Mouse (Mus musculus) layer of hippocampus, adult 18-20 months (tissue): ENCODE measurements at regions not wholly inside any gene's neighbourhood (a gene's known extent, or its start where the extent isn't known, plus 50 kb on each side); places are given as distances from the start of the nearest gene placed in this dataset.

ENCODE experiments used
- DNase-seq, 2 experiments: peaks; one replicate each; pipeline ENCODE4 v3.0.0; 2022; ENCODE audit warnings: low spot score in 2 of 2

DNA sequence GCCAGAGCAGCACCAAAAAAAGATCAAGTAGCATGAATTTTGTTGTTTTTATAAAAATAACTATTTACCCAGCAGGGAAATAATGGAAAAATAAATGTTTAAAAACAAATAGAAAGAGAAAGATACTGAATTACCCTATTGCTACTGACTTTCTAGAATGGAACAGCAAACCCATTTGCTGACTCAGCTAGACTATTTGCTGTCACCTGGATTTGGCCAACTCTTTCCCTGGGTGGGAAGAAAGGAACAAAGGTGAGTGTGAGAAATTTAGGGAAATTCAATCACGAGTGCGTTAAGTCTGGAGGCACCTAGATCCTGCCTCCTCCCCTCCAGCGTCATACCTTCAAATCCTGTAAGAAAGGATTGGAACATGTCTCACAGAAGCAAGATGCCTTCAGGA, 110.2 kb downstream of the Tmsb4x start:
- no peak for DNase-seq

DNA sequence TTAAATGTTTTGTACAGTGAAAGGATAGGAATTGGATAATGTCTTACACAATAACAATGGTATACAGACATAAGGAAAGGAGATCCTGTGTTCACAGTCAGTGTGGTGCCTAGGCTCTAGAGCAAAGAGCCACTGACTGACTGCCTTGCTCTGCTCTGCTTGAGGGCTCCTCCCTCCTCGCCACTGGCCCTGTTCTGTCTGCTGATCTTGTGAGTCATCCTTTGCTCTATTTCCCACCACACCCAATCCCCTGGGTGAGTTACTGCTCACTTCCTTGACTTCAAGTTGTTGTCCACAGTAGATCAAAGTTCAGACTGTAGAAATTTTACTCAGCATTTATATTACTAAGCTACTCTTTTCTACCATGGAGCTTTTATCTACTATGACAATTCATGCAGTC, 117.3 kb downstream of the Tmsb4x start:
- DNase-seq, result no peak

DNA sequence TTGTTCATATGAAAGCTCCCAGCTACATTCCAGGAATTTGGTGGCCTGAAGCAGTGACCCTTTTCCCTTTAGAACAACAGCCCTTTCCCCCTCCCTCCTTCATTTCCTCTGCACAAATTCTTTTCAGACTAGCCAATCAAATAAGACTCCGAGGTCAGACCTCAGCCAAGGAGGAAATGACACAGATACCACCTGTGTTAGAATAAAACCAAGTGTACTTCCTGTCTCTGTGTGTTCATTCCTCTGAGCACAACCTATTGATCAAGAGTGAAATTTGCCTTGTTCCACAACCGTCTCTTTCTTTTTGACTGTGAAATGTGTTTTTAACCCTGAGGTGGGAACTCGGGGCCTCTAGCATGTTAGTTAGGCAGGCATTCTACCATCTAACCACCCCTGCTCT, 120.2 kb downstream of the Tmsb4x start:
- no peak for DNase-seq

DNA sequence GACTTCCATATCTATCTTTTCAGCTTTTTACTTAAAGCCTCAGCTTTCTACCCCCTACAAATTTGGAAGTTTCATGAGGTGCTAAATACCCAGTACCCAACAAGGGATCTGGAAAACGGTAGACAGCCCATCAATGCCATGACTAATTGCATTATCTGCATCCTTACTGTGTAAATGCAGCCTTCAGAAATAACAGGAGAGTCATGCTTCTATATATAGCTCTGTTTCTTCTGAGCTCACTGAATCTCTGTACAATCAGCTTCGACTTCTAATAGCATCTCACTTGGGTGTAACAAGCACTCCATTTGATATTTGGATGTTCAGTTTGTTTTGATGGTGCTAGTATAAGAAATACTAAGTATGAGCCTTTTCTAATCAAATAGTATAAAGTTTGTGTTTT, 120.7 kb downstream of the Tmsb4x start:
- DNase-seq, result no peak

DNA sequence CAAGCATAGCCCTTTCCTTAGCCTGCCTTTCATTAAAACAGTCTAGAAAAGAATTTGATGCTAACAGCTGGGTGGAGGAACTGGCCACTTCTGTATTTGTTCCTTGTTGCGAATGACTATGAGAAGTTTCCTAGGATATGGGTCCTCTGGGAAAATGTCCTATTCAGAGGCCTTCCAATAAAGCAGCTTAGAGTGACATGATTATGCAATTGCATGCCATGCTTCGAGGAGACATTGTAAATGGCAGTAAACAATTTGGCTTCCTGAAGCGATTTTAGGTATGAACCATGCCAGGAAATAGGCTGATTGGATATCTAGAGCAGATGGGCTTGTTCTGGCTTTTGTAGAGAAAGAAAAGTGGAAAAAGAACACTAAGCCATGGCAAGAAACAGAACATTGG, 128.3 kb downstream of the Tmsb4x start:
- peak in 1 of 2 experiments; percentile 35 for DNase-seq

DNA sequence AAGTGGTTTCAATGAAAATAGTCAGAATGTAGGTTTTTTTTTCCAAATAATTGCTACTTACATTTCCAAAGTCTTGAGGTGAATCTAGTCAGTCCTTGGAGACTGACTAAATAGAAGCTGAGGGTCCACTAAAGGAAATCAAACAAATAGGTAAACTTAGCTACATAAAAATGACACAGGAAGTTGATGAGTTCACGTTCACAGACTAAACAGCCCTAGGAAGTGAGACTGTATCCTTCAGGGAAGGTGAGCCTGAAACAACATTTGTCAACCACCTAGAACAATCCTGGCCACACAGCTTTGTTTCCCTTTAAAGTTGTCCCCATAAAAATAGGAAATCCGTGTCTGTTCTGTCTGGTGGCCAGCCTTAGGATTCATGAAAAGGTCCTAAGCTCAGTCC, 140.0 kb downstream of the Tmsb4x start:
- DNase-seq, result no peak

DNA sequence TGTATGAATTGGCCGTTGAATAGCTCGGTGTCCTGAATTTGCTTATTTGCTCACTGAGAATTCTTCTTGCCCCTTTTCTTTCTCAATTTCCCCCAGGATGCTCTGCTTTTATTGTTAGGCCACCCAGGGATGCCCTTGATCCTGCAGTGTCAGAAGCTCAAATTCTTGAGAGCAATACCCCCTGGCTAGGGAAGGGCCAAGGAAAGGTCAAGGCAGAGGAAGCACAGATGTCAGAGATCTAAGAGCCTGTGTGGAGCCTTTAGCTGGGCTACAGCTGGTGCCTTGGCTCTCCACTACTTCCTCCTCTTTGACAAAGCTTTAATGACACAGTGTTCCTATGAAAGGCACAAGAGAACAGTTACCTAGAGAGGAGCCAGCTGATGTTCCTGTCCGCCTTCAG, 141.2 kb downstream of the Tmsb4x start:
- DNase-seq, result no peak

DNA sequence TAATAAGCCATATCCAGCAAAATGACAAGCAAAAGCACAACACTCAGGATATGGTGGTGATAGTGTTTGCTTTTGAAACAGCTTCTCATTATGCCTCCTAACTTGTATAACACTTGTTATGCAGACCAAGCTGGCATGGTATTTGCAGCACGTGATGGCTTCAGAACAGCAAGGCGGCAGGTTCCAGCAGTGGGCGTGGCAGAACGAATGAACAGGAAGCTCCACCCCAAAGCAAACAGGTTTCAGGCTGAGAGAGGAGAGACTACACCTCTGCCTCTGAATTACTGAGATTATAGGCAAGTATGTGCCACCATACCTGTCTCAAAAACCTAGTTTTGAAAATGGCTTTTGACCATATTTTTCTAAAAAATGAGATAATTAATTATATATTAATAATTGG, 145.2 kb downstream of the Tmsb4x start:
- peak in 1 of 2 experiments; percentile 26 for DNase-seq

DNA sequence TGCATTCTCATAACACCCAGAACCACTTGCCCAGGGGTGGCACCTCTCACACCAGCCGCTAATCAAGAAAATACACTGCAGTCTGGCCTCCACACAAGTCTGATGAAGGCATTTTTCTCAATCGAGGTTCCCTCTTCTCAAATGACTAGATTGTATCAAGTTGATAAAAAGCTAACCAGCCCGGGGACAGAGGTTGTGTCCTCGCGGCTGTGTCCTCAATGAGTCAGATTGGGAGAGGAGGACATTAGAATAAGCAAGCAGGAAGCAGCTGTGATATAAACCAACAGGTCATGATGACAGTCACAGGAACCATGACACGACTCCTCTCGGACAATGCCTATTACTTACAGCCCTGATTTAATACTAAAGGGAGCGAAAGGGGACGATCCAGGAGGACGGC, 156.7 kb downstream of the Tmsb4x start:
- no peak for DNase-seq

DNA sequence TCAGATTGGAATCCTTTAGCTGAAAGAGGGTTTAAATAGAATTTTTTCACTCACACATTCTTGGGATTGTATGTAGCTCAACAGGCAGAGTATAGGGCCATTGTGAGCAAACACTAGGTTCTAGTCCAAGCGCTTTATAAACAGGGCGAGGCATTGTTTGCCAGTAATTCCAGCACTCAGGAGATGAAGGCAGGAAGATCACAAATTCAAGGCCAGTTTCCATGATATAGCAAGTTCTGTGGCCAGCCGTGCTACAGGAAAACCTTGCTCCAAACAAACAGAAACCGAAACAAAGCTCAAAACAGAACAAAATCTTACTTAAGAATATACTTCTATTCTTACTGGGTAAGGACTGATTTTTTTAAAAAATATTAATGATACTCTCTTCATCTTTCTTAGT, 159.0 kb downstream of the Tmsb4x start:
- no peak for DNase-seq

DNA sequence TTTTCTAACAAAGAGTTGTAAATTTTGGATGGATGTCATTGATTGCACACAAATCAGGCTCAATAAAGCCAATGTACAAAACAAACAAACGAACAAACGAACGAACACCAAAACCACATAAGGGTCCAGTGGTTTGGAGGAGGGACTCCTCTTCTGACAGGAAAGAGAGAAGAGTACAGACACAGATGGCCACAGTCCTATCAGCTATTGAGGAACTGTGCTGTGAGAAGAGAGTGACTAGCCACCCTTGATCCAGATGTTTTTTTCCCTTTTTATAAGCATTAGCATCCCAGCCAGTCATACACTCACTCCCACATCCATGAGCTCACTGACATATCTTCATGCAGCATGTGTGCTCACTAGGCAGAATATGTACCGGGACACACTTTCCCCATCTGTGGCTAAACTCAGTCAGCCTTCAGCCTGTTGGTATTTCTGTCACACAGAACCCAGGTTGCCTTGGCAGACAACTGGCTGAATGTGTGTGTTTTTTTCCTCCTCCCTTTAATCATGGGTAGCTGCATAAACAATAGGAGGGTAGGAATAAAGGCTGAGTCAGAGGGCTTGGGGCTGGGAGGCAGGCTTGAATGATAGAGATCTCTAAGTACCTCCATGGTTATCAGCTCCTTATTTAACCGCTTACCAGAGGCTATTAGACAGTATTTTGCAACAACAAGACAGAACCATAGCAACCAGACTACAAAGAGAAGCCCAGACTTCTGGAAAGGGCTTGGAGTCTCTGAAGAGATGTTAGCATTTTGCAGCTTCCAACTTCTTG, 159.7 kb downstream of the Tmsb4x start:
- DNase-seq, result peak; percentile 3 to 22

DNA sequence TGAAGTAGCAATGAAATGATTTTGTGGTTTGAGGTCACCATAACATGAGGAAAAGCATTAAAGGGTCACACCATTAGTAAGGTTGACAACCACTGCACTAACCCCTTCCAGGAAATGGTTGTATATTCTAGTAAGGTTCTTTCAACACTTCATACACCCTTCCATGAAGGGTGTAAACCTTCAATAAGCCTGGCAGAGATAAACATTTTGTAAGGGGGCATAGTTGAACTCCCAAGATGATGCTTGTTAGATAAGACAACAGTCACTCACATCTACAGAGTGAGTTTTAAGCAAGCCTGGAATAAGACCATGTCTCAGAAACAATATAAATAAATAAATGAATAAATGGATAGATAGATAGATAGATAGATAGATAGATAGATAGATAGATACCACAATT, 171.1 kb downstream of the Tmsb4x start:
- DNase-seq, result no peak

DNA sequence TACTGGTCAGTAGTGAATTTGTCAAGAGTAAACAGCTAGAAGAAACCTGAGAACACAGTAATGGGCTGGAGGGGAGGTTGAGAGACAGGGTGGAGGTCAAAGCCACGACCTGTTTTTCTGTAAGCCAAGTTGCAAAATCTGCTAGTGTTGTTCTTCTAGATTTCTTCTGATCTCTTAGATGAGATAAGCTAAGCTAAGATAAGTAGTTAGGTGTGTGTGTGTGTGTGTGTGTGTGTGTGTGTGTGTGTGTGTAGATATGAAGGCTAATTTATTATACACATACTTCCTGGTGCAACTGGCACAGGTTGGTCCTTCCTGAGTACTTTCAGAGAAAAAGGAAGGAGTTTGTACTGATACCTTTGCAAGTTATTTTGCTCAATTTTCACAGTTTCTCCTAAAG, 172.8 kb downstream of the Tmsb4x start:
- no peak for DNase-seq

DNA sequence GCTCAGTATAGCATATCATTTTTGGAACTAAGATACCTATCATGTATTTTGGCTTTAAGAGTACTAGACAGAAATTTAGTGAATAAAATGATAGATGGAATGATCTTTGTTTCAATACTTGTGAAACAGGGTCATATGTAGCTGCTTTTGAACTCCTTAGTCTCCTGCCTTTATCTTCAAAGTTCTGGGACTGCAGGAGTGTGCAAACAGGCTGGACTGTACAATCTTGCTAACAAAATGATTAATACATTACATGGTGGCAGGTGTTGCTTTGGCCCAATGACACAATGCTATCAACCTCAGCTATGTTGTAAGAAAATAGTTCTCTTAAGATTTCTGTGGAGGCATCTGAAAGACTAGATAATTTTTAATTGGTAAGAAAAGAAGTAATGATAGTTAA, 173.5 kb downstream of the Tmsb4x start:
- DNase-seq, result no peak

DNA sequence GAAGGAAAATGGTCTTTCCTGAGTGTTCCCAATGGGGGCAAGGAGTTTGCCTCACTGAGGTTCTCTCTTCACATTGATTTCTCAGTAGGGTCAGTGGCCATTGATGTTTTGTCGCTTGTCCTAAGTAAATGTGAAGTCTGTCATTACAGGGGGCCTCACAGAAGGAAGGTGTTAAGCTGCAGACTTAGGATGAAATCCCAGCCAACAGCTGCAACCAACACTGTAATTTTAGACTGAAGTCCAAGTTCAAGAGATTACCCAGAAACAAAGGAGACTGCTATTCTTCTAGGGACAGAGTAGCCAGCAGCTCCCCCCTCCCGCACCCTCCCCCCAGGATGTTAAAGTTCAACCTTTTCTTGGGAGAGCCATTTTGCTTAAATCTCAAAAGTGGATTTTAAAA, 176.0 kb downstream of the Tmsb4x start:
- no peak for DNase-seq

DNA sequence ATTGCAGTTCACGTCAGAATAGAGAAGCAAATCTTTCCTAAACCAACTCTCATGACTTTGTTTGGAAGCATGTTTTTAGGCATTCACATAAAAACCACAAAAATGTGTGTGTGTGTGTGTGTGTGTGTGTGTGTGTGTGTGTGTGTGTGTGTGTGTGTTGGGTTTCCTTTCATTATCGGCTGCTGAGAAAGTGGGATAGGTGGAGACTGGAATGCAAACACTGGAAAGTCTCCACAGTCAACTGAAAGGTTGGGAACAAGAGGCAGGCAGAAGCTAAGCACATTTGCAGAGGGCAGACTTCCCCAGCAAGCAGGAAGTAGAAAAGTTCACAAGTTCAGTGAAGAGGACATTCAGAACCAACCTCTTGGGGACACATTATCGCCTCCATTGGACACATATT, 176.5 kb downstream of the Tmsb4x start:
- DNase-seq, result no peak

DNA sequence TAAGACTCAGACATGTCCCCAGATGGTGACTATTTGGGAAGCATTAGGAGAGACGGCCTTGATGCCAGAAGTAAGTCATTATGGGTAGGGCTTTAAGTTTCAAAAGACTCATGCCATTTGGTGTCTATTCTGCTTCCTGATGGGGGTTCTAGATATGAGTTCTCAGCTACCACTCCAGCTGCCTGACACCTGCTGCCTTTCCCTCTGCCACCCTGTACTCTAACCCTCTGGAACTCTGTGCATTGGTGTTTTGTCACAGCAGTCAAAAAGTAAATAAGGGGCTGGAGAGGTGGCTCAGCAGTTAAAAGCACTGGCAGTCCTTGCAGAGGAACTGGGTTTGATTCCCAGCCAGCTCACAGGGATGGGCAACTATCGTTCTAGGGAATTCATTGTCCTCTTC, 177.6 kb downstream of the Tmsb4x start:
- no peak for DNase-seq

DNA sequence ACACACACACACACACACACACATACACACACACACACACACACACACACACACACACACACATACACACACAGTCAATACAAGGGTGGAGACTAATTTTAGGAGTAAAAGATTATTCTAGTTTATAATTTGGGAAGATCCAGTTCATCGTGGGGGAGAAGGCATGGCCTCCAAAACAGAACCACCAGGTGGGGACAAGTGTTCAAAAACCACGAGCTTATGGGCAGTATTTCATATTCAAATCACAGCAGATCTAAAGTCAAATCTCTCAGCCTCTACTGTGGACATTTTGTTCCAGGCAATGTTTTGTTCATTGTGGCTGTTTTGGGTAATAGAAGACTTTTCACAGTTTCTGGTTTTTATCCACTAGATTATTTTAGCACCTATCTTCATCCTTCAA, 193.5 kb downstream of the Tmsb4x start:
- DNase-seq, result no peak

DNA sequence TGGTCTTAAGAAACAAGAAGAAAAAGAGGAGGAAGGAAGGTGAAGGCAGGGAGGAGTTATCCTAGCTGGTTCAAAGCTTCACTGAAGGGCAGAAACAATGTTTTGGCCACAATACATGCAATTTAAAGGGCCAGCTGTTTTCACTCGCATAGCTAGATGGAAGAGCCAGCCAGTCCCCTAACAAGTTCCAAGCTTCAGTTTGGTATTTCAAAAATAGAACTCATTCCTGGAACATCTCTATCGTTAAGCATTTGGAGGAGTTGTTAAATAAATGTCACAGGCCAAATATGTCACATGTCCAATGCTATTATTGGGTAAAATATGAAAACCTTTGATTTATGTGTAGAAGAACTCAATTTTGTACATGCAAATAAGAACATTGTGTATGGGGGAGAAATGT, 194.8 kb downstream of the Tmsb4x start:
- DNase-seq, result peak in 1 of 2 experiments; percentile 10

DNA sequence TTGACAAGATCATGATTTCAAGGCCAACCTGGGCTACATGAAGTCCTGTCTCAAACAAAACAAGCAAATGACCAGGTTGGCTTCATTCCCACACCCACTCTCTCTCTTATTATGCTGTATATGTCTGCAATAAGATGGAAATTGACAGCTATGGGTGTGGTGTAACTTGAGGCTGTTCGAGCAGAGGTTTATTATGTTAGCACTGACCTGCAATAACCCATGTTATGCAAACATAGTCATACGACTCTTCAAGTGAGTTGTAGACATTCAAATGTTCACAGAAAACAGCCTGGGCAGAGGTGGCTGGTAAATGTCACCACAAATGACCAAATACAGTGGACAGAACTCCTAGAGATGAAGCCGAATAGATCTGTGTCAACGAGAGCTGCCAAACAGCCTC, 196.2 kb downstream of the Tmsb4x start:
- no peak for DNase-seq

DNA sequence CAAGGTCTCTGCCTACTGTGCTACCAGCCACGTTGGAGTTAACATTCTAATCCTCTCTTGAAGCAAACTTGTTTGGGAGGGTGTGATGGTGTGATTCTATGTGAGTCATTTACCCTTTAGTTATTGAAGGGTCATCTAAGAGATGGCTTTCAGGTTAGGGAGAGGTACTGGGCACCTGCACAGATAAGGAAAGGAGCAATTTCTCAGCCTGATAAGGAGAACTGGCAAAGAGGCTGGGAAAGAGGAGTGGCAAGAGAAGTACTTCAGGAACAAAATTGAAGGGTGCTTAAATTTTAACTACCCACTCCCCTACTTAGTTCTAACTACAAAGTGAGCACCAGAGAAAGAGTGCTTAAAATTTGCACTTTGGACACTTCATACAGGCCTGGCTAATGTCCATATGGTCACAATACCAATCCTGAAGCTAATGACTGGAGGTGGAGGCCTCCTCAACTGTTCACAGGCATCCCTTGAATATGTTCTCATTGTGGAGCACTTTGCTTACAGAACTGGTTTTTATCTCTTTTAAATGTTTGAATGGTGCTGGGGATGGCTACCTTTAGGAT, 197.1 kb downstream of the Tmsb4x start:
- no peak for DNase-seq

DNA sequence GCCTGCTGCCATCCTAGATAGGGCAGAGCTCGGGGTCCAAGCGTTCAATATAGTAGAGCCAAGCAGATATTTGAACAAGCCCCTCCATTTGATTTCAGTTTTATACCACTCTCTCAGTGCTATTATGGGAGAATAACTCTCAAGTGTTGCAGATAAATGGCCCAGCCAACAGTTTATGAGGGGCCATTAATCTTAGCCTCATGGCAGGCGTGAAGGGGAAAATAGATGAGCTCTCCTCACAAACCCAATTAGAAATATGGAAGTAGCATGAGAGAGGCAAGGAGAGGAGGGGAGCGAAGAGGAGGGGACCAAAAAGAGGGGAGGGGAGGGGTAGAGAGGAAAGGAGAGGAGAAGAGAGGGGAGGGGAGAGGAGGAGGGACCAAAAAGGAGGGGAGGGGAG, 213.3 kb downstream of the Tmsb4x start:
- no peak for DNase-seq

DNA sequence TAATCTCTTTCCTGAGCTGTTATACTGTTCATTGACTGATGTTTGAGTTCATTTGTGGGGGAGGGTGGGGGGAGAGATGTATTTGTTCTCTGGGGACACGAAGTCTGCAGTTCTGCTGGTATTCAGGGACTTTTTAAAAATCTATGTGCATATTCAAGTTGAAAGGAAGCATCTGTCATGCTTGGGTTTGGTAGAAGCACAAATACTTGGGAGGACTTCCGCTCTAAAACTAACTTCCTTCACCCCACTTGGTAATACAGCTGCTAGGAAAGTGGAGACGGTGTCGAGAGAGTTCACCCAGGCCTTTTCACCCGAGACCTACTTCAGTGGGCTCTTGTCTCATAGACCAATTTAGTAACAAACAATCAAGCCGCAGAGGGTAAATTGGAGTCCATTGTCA, 228.1 kb downstream of the Tmsb4x start:
- no peak for DNase-seq
